Mouse (Mus musculus) CD4-positive helper T cell, adult 2 months (primary cell): Measurements from ENCODE around the gene Cbfa2t2.
A peak's percentile ranks its signal among the peaks of the same experiment; 100 is the strongest.

Experiments
- DNase-seq: peaks from one replicate; pipeline ENCODE4 v3.0.0-alpha.2; 2012; ENCODE audit warnings: low read depth, missing footprints, low spot score

Gene Cbfa2t2

DNA sequence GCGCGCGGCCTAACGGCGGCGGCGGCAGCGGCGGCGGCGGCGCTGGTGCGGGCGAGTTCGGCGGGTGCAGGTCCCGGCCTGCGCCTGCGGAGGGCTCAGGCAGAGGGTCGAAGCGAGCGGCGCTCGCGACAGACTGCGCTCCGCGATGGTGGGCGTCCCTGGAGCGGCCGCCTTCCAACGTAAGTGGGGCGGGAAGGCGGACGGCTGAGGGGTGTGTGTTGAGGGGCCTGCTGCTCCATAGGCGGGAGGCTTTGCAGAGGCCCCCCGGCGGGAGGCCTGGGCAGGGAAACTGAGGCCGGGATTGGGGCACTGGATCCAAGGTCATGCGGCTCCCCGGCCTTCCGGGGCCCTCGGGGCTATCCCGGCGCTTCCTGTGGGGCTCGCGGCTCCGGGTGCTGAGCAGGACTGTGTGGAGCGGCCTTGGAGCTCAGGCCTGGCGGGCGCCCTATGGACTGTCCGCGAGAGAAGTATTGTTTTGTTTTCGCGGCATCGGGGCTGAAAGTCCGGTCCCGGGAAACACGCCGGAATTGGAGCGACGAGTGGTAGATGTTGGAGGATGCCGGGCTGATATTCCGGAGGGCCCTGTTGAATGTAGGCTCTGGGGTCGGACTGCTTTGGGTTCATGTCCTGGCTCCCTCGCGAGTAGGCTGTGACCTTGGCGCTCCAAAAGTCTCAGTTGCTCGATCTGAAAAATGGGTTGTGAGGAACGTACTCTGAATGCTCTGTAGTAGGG lies at the start of gene Cbfa2t2:
Gene Cbfa2t2 (plus strand): TSS at position 24 of the 733 bp plus-strand sequence.
- no peak for DNase-seq

GRCm38 (mm10) chr2:154390180-154390964 lies 45.9 kb upstream of the Cbfa2t2 start:
- DNase-seq = no peak

DNA sequence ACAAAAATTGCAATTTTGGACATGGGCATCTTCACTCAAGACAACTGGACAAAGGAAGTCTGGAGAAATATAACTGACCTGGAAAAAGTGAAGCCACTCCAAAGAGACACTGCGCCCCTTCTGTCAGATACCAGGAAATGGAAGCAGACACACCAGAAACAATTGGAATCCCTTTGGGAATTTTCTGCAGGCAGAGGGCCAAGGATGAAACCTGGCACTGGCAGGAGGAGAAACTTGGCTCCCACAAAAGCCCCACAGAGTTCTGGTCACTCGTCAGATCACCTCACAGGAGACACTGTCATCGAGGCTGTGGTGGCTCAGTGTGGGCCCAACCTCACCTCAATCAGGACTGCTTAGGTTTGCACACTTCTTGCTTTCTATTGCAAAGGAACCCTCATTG lies 41.7 kb upstream of the Cbfa2t2 start:
- no peak for DNase-seq

GRCm38 (mm10) chr2:154396529-154396928 lies 39.8 kb upstream of the Cbfa2t2 start:
- DNase-seq = no peak

DNA sequence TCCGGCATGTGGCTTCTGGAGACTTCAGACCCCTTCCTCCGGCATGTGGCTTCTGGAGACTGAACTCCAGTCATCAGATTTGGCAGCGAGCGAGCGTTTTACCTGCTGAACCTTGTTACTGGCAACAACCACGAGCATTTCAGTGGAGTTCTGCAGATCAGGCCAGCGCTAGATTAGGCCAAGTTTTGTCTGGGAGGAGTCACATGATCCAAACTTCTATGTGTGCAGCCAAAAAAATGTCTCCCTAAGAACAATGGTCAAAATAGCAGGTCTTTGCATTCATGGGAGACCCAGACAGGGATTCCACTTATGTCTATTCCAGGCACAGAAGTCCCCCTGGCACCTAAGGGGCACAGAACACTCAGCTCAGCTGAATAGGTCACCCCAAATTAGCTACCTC lies 38.0 kb upstream of the Cbfa2t2 start:
- DNase-seq = no peak

GRCm38 (mm10) chr2:154399325-154399724 lies 37.0 kb upstream of the Cbfa2t2 start:
- no peak for DNase-seq

DNA sequence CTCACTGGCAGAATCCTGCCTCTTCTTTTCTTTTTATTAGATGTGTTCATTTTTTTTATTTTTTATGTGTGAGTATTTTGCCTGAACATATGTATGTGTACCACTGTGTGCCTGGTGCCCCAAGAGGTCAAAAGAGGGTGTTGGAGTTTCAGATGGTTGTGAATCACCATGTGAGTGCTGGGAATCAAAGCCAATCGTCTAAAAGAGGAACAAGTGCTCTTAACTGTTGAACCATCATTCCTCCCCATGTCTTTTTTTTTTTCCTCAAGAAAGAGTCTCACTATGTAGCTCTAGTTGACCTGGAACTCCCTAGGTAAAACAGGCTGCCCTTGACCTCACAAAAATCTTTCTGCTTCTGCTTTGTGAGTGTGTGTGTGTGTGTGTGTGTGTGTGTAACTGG lies 34.3 kb upstream of the Cbfa2t2 start:
- DNase-seq = no peak

GRCm38 (mm10) chr2:154402811-154403210 lies 33.5 kb upstream of the Cbfa2t2 start:
- DNase-seq = no peak

DNA sequence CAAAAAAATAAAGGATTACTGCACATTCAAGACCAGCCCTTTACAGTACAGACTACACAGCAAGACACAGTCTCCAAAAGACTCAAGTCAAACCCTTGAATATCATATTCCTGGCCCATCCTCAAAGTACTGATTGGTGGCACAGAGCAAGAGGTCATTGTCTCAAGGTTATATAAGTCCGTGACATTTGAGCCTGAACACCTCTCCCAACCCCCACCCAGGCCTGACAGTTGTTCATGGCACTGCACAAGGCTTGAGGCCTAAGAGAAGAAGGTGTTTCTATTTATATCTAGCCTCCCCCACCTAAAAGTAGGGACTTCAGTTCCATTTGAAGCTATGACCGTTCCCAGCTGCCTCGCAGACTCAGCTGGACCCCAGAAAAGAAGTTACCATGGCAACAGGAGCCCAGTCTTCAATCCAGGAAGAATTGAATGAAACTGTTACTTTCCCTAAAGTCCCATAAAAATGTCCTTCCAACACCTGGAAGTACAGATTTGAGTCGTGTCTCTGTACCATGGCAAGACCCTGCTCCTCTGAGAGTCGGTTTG lies 30.8 kb upstream of the Cbfa2t2 start:
- DNase-seq = no peak

- DNase-seq = no peak
These were observed 29.1 kb upstream of the Cbfa2t2 start for GRCm38 (mm10) chr2:154407063-154407642.

DNA sequence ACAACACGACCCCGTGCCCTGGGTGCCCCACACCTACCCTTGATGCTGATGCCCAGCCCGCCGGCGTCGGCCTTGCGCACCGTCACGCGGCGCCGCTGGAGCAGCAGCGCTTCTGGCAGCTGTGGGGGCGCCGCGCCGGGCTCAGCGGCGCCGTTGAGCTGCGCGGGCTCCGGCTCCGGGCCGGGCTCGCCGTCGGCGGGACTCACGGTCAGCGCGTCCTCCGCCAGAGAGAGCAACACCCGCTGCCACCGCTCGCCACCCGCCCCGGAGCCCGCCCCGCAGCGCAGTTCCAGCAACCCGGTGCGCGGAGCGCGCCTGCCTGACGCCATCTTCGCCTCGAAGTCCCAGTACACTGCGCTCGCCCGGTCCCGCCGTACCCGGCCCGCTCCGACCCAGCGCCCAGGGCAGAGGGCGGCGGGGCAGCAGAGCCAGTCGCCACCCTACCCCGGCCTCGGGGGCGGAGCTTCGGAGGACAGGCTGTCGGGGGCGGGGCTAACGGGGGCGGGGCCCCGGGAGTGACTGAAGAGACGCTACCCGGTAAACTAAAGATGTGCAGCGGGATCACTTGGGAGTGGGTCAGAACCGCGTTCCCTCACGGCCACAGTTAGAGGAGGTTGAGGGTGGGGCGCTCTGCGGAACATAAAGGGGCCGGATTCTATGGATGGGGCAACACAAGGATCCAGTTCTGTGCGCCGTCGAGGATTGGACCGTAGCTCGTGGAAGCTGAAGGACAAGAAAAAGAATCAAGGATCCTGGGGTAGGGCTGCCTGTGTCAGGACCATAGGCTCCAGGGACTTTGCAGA lies 28.4 kb upstream of the Cbfa2t2 start, which contains the start of gene Snta1:
Gene Snta1 (minus strand): TSS at position 457 of the 803 bp plus-strand sequence.
- peak; percentile 80 for DNase-seq

DNA sequence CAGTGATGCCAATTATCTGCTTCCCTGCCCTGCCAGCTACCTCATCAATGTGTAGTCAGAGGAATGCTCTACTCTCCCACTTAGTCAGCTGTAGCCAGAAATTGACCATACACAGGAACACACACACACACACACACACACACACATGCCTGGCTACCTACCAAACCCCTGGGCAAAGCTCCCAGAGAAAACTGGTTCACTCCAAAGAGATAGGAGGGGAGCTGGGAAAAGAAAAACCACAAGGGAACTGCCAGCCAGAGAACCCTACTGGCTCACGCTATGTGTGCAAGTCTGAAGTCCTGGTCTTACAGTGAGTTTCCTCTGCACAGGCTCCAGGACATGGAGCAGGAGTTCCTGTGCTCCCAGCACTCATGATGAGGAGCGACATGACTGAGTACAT lies 25.9 kb upstream of the Cbfa2t2 start:
- no peak for DNase-seq

GRCm38 (mm10) chr2:154412018-154412666 lies 24.1 kb upstream of the Cbfa2t2 start:
- peak; percentile 46 for DNase-seq

GRCm38 (mm10) chr2:154417107-154417506 lies 19.2 kb upstream of the Cbfa2t2 start:
- DNase-seq = peak; percentile 36

DNA sequence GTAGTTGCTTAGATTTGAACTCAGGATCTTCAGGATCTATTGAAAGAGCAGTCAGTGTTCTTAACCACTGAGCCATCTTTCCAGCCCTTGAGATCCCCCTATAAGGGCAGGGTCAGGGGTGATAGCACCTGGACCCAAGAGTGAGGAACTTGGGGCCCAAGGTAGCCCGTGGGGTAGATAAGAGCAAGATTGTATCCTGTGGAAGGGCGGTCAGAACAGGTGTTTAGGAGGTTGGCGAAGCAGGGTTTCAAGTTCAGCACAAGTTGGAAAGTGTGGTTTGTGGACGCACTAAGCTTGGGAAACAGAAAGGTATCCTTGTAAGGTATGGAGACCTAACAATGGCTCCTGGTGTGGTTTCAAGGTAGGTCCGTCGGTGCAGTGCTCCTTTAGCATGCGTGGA lies 18.3 kb upstream of the Cbfa2t2 start:
- DNase-seq = no peak

DNA sequence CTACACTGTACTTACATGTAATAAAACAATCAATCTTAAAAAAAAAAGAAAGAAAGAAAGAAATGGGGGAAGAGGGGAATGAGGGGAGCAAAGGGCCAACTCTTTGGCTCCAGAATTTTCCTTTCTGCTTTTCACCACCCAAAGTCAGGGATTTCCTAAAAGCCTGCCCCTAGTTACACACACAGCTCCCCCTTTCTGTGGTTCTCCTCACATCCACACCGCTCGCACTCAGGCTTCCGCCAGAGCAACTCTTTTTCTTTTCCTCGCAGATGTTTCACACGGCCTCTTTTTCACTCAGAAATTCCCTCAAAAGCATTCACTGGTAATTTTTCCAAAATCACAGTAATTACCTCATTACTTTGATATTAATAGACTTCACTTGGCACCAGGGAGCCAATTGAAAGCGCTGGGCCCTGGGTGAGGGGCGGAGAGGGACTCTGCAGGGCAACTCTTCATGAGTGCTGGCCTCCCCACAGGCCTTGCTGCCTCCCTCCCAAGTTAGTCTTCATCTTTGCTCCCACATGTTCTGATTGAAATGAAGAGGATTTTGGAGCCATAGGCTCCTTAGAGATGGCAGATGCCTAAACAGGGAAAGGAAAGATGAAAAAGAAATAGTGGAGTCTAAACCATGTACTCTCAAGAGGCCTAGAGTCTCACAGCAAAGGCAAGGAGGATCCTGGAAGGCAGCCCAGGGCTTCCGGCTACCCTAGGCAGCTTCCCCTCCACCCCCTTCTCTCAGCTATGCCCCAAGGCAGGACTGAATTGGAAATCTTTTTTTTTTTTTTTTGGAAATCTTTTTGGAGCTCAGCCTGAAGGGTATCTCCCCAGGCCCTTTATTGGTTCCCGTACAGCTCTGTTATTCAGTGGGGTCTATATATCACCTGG lies 16.4 kb upstream of the Cbfa2t2 start:
- no peak for DNase-seq

DNA sequence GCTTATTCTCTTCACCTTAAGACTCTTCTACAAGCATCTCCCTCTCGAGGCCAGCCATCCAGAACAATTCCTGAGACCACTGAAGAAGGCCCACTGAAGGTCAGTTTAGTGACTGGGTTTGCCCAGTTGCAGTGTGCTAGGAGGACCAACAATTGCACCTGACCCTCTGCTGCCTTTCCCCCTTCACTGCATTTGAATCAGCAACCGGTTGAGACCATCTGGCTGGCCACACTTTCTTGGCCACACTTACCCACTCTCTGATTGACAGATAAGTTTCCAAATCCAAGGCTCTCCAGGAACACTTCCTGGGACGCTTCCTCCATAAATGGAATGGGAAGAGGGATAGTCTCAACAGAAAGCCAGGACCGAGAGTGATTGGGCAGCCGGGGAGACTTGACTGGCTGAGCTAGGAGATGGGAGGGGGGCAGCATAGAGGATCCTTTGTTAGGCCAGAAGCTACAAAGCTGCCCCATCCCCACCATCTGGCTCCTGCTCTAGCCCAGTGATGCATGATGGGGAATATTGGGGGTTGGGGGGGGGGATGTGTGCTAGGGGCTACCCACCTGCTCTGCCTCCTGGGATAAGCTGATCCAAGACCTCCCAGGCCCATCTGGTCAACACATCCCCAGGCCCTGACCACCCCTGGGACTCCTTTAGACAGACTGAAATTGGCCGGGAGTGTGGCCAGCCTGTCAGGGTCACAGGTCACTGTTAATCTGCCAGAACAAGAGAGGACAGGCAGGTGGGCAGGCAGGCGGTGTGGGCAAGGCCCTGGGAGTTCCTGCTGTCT lies 15.1 kb upstream of the Cbfa2t2 start:
- DNase-seq = no peak

DNA sequence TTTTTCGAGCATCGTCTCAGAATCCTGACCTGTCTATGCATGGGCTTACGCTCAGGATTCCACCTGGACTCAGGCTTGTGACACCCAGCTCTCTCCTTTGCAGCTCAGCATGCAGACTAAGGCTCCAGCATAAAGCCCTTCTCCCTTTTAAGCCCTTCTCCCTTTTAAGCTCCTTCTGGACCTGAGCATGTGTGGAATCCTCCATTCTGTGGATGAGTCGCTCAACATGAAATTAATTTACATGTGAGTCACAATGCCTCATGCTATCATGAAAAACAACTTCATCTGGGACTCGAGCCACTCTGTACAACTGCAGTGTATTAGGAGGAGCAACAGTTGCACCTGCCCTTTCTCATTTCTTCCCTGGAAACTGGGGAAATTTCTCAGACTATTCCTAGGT lies 14.1 kb upstream of the Cbfa2t2 start:
- no peak for DNase-seq

GRCm38 (mm10) chr2:154423548-154423947 lies 12.7 kb upstream of the Cbfa2t2 start:
- DNase-seq = no peak
